Mouse (Mus musculus) spleen, adult 2 months (tissue): ENCODE results near the gene Esp31. TPM values are rescaled to one million over a fixed set of nuclear protein-coding genes. Genes with fewer than 3 reads are reported as not detected.

ENCODE experiments used
- DNase-seq, 2 experiments: peaks; one replicate each; pipeline versions ENCODE4 v3.0.0 to v3.0.0-alpha.2; 2012 to 2021; ENCODE audit warnings: low spot score in 2 of 2, low read depth in 1 of 2
- H3K27ac ChIP-seq: fragments of 200-500 bp; 2 replicates; pipeline ENCODE4 v1.5.1; 2012; ENCODE audit warnings: low read length, inconsistent platforms; ENCODE audit not compliant: insufficient read depth
- H3K27me3 ChIP-seq: fragments of 200-500 bp; 2 replicates; pipeline ENCODE4 v1.6.1; 2012; ENCODE audit warnings: mild to moderate bottlenecking, moderate library complexity, low read length, inconsistent platforms; ENCODE audit not compliant: control insufficient read depth, insufficient read depth
- H3K36me3 ChIP-seq: fragments of 200-500 bp; 2 replicates; pipeline ENCODE4 v1.6.1; 2012; ENCODE audit warnings: mild to moderate bottlenecking, low read length, inconsistent platforms; ENCODE audit not compliant: control insufficient read depth, insufficient read depth
- H3K4me1 ChIP-seq: fragments of 200-500 bp; 2 replicates; pipeline ENCODE4 v1.6.1; 2011; ENCODE audit warnings: inconsistent platforms; ENCODE audit not compliant: control insufficient read depth, insufficient read depth, insufficient read length
- H3K4me3 ChIP-seq: fragments of 200-500 bp; 2 replicates; pipeline ENCODE4 v1.5.1; 2011; ENCODE audit warnings: mild to moderate bottlenecking, inconsistent platforms; ENCODE audit not compliant: insufficient read depth, insufficient read length; ENCODE audit errors: extremely low read depth
- CTCF ChIP-seq: fragments of 200-500 bp; IDR thresholded peaks from 2 replicates; pipeline ENCODE4 v1.5.1; 2011; ENCODE audit warnings: mild to moderate bottlenecking, inconsistent platforms; ENCODE audit not compliant: insufficient read depth, insufficient read length, insufficient replicate concordance; ENCODE audit errors: extremely low read depth
- POLR2A ChIP-seq: fragments of 200-500 bp; IDR thresholded peaks from 2 replicates; pipeline ENCODE4 v1.6.1; 2011; ENCODE audit warnings: low read depth, low read length, inconsistent platforms
- WGBS: fragments of 180-500 bp; shearing (Covaris S2); methylation state at CpG from one replicate; pipeline ENCODE4 v1.1.7; 2018; 5-methylcytosine and 5-hydroxymethylcytosine counted together
- polyA plus RNA-seq: library from polyadenylated mRNA; depleted of rRNA; stranded (reverse); fragments of >200 nt; gene quantifications from 2 replicates; pipeline ENCODE4 v1.2.3, GENCODE M21; 2012; rRNA removed

The Esp31 gene
- polyA plus RNA-seq, result not detected in 2 replicates

- Histone ChIP-seq H3K27ac (no peak within 1 kb of the TSS), H3K4me3 (no peak within 1 kb of the TSS), H3K27me3 (no peaks in the 10 kb centered on the region), H3K36me3 (no peaks in the 10 kb centered on the region), H3K4me1 (no peaks in the 10 kb centered on the region)
- TF ChIP-seq POLR2A, result no peak
- no peak for TF ChIP-seq CTCF
- no peak for DNase-seq
- 76% methylated on average over 2 of the region's 2 CpGs for WGBS
These were observed at the start of gene Esp31 for GRCm38 (mm10) chr17:38639147-38639546. Esp31 (plus strand) TSS chr17:38639447.

Other genes starting within 250 kb of the Esp31 start
- gene Esp36, start 219.3 kb upstream of the Esp31 start, polyA plus RNA-seq, result not detected in 2 replicates
- not detected in 2 replicates for gene Esp34, start 85.3 kb upstream of the Esp31 start, polyA plus RNA-seq